Mouse (Mus musculus) embryonic facial prominence, embryonic 10.5 days (tissue): ENCODE results near the gene Scrn1. TPM values are rescaled to one million over a fixed set of nuclear protein-coding genes. Genes with fewer than 3 reads are reported as not detected.

Experiments
- DNase-seq: peaks from one replicate; pipeline ENCODE4 v3.0.0-alpha.2; 2017; ENCODE audit warnings: low spot score
- H3K27ac ChIP-seq: fragments of 300-500 bp; sonication (generic); replicated peaks from 2 replicates; pipeline ENCODE4 v1.5.1; 2016; ENCODE audit warnings: mild to moderate bottlenecking
- H3K27me3 ChIP-seq: fragments of 300-500 bp; sonication (generic); replicated peaks from 2 replicates; pipeline ENCODE4 v1.6.1; 2016; ENCODE audit warnings: low read depth, mild to moderate bottlenecking; ENCODE audit not compliant: poor library complexity, severe bottlenecking
- H3K36me3 ChIP-seq: fragments of 300-500 bp; sonication (generic); replicated peaks from 2 replicates; pipeline ENCODE4 v1.6.1; 2016; ENCODE audit warnings: mild to moderate bottlenecking, moderate library complexity
- H3K4me1 ChIP-seq: fragments of 300-500 bp; sonication (generic); 2 replicates; pipeline ENCODE4 v1.6.1; 2016
- H3K4me3 ChIP-seq: fragments of 300-500 bp; sonication (generic); 2 replicates; pipeline ENCODE4 v1.5.1; 2016; ENCODE audit warnings: mild to moderate bottlenecking, moderate library complexity
- H3K9me3 ChIP-seq: fragments of 300-500 bp; sonication (generic); 2 replicates; pipeline ENCODE4 v1.6.1; 2016; ENCODE audit warnings: mild to moderate bottlenecking
- WGBS: fragments of 180-500 bp; shearing (Covaris S2); methylation state at CpG from one replicate; pipeline ENCODE4 v1.1.7; 2016; 5-methylcytosine and 5-hydroxymethylcytosine counted together
- polyA plus RNA-seq: library from polyadenylated mRNA; unstranded; fragments of >200 nt; fragmentation: Nextera tagmentation; extraction: Ambion mirVana; gene quantifications from 2 replicates; pipeline ENCODE4 v1.2.1, GENCODE M21; 2016

Gene Scrn1
- polyA plus RNA-seq, 1 experiment from 2014 or later, result 24.0 TPM

DNA sequence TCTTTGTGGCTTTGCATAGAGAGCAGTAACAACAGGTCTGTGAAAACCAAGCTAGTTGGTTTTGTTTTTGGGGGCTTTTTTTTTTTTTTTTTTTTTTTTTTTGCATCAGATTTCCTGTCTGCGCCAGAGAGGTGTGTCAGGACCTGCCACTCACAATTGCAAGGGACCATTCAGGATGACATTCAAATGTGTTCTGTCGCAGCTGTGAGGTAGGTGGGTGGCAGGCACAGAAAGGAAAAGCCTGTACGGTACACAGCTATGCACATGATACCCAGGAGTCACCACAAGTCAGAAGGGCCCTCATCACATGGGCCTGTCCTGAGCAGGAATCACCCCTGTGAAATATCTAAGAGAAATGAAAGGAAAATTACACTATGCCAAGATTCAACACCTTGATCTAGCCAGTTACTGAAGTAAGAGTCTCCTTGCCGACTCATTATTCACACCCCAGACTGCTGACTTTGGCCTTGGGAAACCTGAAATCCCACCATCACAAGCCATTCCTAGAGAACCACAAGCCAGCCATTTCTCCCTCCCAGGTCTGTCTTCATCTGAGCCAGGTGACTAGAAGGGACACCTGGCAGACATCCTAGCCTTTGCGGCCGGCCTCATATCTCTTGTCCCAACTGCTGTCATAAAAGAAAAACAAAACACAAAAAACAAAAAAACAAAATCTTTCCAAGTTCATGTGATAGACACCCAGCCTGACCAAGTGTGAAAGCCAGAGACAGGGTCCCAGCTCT is 105.9 kb downstream of the Scrn1 start:
- H3K27me3 ChIP-seq, result peaks cover 4% of the 10 kb centered on the region
- H3K4me3 ChIP-seq, result no peak overlapping the region
- H3K9me3 ChIP-seq, result no peaks in the 10 kb centered on the region
- no peak overlapping the region for H3K27ac ChIP-seq
- WGBS, result 83% methylated on average over 6 of the region's 6 CpGs
- no peak for DNase-seq
- H3K36me3 ChIP-seq, result no peaks in the 10 kb centered on the region
- H3K4me1 ChIP-seq, result peaks cover 8% of the 10 kb centered on the region; the same call in 1 of the 2 replicates

DNA sequence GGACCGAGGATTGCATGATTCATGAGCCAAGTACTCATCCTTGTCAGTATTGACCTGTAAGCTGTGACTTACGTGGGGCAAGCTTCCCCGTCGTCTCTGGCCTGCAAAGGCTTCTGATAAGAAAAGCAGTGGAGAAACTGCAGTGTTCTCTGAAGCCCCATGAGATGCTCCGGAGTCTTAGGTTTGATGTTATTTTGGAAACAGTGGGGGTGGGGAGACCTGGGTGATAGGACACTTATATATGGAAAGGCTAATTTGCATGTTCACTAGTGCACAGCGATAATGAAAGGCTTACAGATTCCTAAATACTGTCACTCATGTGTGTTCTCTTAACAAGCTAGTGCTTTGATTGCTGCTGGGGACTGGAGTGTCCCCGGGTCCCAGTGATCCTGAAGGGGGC is 106.6 kb downstream of the Scrn1 start:
- no peak overlapping the region for H3K4me3 ChIP-seq
- DNase-seq, result no peak
- WGBS, result 74% methylated on average over 7 of the region's 7 CpGs

More for the DNA sequence above, 106.6 kb downstream of the Scrn1 start:
- Histone ChIP-seq H3K27ac (no peak overlapping the region), H3K4me1 (peaks cover 8% of the 10 kb centered on the region; the same call in 1 of the 2 replicates), H3K27me3 (peaks cover 4% of the 10 kb centered on the region), H3K9me3 (no peaks in the 10 kb centered on the region), H3K36me3 (no peaks in the 10 kb centered on the region)

Other genes starting within 250 kb of the Scrn1 start
- gene Prr15, start 240.7 kb downstream of the Scrn1 start, polyA plus RNA-seq, result 2.9 and 3.6 TPM in 2 replicates
- 1.1 and 1.4 TPM in 2 replicates for gene Wipf3, start 136.9 kb downstream of the Scrn1 start, polyA plus RNA-seq
- 17.6 and 18.2 TPM in 2 replicates for gene Plekha8, start 28.6 kb upstream of the Scrn1 start, polyA plus RNA-seq
- 11.1 and 11.2 TPM in 2 replicates for gene Fkbp14, start 30.8 kb upstream of the Scrn1 start, polyA plus RNA-seq
- 8.6 and 9.1 TPM in 2 replicates for gene Mturn, start 115.1 kb upstream of the Scrn1 start, polyA plus RNA-seq